Mouse (Mus musculus): ENCODE results near the gene Rex1bd. TPM values are rescaled to one million over a fixed set of nuclear protein-coding genes. Genes with fewer than 3 reads are reported as not detected.

Gene Rex1bd
- total RNA-seq, 2 experiments from 2014 or later = 19.6 TPM; not detected in 1

- ATAC-seq (replicated peaks; ENCODE audit: low FRiP score, poor library complexity, severe bottlenecking) = no peak
Measured at GRCm38 (mm10) chr8:70461765-70462515, 44.6 kb downstream of the Rex1bd start.

GRCm38 (mm10) chr8:70460606-70461005 is 45.9 kb downstream of the Rex1bd start:
- no peak for ATAC-seq (replicated peaks; ENCODE audit: low FRiP score, poor library complexity, severe bottlenecking)

GRCm38 (mm10) chr8:70460199-70460598 is 46.4 kb downstream of the Rex1bd start:
- ATAC-seq (replicated peaks; ENCODE audit: low FRiP score, poor library complexity, severe bottlenecking) = no peak

GRCm38 (mm10) chr8:70459636-70460035 is 46.9 kb downstream of the Rex1bd start:
- no peak for ATAC-seq (replicated peaks; ENCODE audit: low FRiP score, poor library complexity, severe bottlenecking)

GRCm38 (mm10) chr8:70458462-70458861 is 48.1 kb downstream of the Rex1bd start:
- ATAC-seq (replicated peaks; ENCODE audit: low FRiP score, poor library complexity, severe bottlenecking) = no peak

GRCm38 (mm10) chr8:70457882-70458281 is 48.7 kb downstream of the Rex1bd start:
- ATAC-seq (replicated peaks; ENCODE audit: low FRiP score, poor library complexity, severe bottlenecking) = no peak

- ATAC-seq (replicated peaks; ENCODE audit: low FRiP score, poor library complexity, severe bottlenecking) = no peak
Measured at GRCm38 (mm10) chr8:70456996-70457395, 49.6 kb downstream of the Rex1bd start.

Other genes with a start within 250 kb of the Rex1bd start
- gene Homer3, start 223.9 kb downstream of the Rex1bd start, total RNA-seq (2015; ENCODE audit: low replicate concordance) = 1.3 TPM in 1 of 2 replicates, not detected in the other
- not detected in 2 replicates for gene Homer3, start 223.9 kb downstream of the Rex1bd start, total RNA-seq (2017; ENCODE audit: low replicate concordance)
- 2.5 and 9.2 TPM in 2 replicates for gene Ddx49, start 204.3 kb downstream of the Rex1bd start, total RNA-seq (2015; ENCODE audit: low replicate concordance)
- 12.5 and 30.4 TPM in 2 replicates for gene Ddx49, start 204.3 kb downstream of the Rex1bd start, total RNA-seq (2017; ENCODE audit: low replicate concordance)
- 78.6 and 122 TPM in 2 replicates for gene Cope, start 204.2 kb downstream of the Rex1bd start, total RNA-seq (2015; ENCODE audit: low replicate concordance)
- gene Cope, start 204.2 kb downstream of the Rex1bd start, total RNA-seq (2017; ENCODE audit: low replicate concordance) = 16.7 and 51.7 TPM in 2 replicates
- not detected in 2 replicates for gene Cers1, start 191.0 kb downstream of the Rex1bd start, total RNA-seq (2015; ENCODE audit: low replicate concordance)
- not detected in 2 replicates for gene Cers1, start 191.0 kb downstream of the Rex1bd start, total RNA-seq (2017; ENCODE audit: low replicate concordance)
- not detected in 2 replicates for gene Gdf1, start 176.9 kb downstream of the Rex1bd start, total RNA-seq (2015; ENCODE audit: low replicate concordance)
- gene Gdf1, start 176.9 kb downstream of the Rex1bd start, total RNA-seq (2017; ENCODE audit: low replicate concordance) = not detected in 2 replicates
- gene Upf1, start 153.5 kb downstream of the Rex1bd start, total RNA-seq (2015; ENCODE audit: low replicate concordance) = 18.4 and 20.2 TPM in 2 replicates
- 32.5 and 43.9 TPM in 2 replicates for gene Upf1, start 153.5 kb downstream of the Rex1bd start, total RNA-seq (2017; ENCODE audit: low replicate concordance)
- not detected in 2 replicates for gene Comp, start 133.2 kb downstream of the Rex1bd start, total RNA-seq (2015; ENCODE audit: low replicate concordance)
- 0.39 TPM in 1 of 2 replicates, not detected in the other for gene Comp, start 133.2 kb downstream of the Rex1bd start, total RNA-seq (2017; ENCODE audit: low replicate concordance)
- gene Crtc1, start 67.2 kb downstream of the Rex1bd start, total RNA-seq (2015; ENCODE audit: low replicate concordance) = 3.8 and 8.6 TPM in 2 replicates
- 0.64 and 2.3 TPM in 2 replicates for gene Crtc1, start 67.2 kb downstream of the Rex1bd start, total RNA-seq (2017; ENCODE audit: low replicate concordance)
- gene Klhl26, start 29.8 kb downstream of the Rex1bd start, total RNA-seq (2015; ENCODE audit: low replicate concordance) = 5.0 and 10.1 TPM in 2 replicates
- 4.0 and 5.1 TPM in 2 replicates for gene Klhl26, start 29.8 kb downstream of the Rex1bd start, total RNA-seq (2017; ENCODE audit: low replicate concordance)
- gene Tmem59l, start 19.4 kb downstream of the Rex1bd start, total RNA-seq (2015; ENCODE audit: low replicate concordance) = 3.2 TPM in 1 of 2 replicates, not detected in the other
- not detected in 2 replicates for gene Tmem59l, start 19.4 kb downstream of the Rex1bd start, total RNA-seq (2017; ENCODE audit: low replicate concordance)
- gene Crlf1, start 13.6 kb downstream of the Rex1bd start, total RNA-seq (2015; ENCODE audit: low replicate concordance) = not detected in 2 replicates
- 1.4 TPM in 1 of 2 replicates, not detected in the other for gene Crlf1, start 13.6 kb downstream of the Rex1bd start, total RNA-seq (2017; ENCODE audit: low replicate concordance)
- 1,194 and 1,251 TPM in 2 replicates for gene Uba52, start 4.0 kb upstream of the Rex1bd start, total RNA-seq (2015; ENCODE audit: low replicate concordance)
- gene Uba52, start 4.0 kb upstream of the Rex1bd start, total RNA-seq (2017; ENCODE audit: low replicate concordance) = 418 and 1,480 TPM in 2 replicates
- 28.9 and 45.8 TPM in 2 replicates for gene Fkbp8, start 21.0 kb upstream of the Rex1bd start, total RNA-seq (2015; ENCODE audit: low replicate concordance)
- gene Fkbp8, start 21.0 kb upstream of the Rex1bd start, total RNA-seq (2017; ENCODE audit: low replicate concordance) = 74.7 and 94.6 TPM in 2 replicates
- gene Kxd1, start 21.2 kb upstream of the Rex1bd start, total RNA-seq (2015; ENCODE audit: low replicate concordance) = 27.8 and 34.4 TPM in 2 replicates
- 11.8 and 14.4 TPM in 2 replicates for gene Kxd1, start 21.2 kb upstream of the Rex1bd start, total RNA-seq (2017; ENCODE audit: low replicate concordance)
- 10.5 and 22.3 TPM in 2 replicates for gene Ell, start 32.7 kb upstream of the Rex1bd start, total RNA-seq (2015; ENCODE audit: low replicate concordance)
- gene Ell, start 32.7 kb upstream of the Rex1bd start, total RNA-seq (2017; ENCODE audit: low replicate concordance) = 2.8 and 15.5 TPM in 2 replicates
- gene Isyna1, start 87.6 kb upstream of the Rex1bd start, total RNA-seq (2015; ENCODE audit: low replicate concordance) = 5.8 and 15.9 TPM in 2 replicates
- gene Isyna1, start 87.6 kb upstream of the Rex1bd start, total RNA-seq (2017; ENCODE audit: low replicate concordance) = 2.5 and 8.0 TPM in 2 replicates
- 9.0 and 13.0 TPM in 2 replicates for gene Ssbp4, start 102.1 kb upstream of the Rex1bd start, total RNA-seq (2015; ENCODE audit: low replicate concordance)
- 18.1 and 30.6 TPM in 2 replicates for gene Ssbp4, start 102.1 kb upstream of the Rex1bd start, total RNA-seq (2017; ENCODE audit: low replicate concordance)
- gene Lrrc25, start 109.4 kb upstream of the Rex1bd start, total RNA-seq (2015; ENCODE audit: low replicate concordance) = 2.5 and 11.7 TPM in 2 replicates
- gene Lrrc25, start 109.4 kb upstream of the Rex1bd start, total RNA-seq (2017; ENCODE audit: low replicate concordance) = 2.3 and 3.5 TPM in 2 replicates
- not detected in 2 replicates for gene Gdf15, start 125.7 kb upstream of the Rex1bd start, total RNA-seq (2015; ENCODE audit: low replicate concordance)
- not detected in 2 replicates for gene Gdf15, start 125.7 kb upstream of the Rex1bd start, total RNA-seq (2017; ENCODE audit: low replicate concordance)
- 0.36 and 6.3 TPM in 2 replicates for gene Pgpep1, start 153.6 kb upstream of the Rex1bd start, total RNA-seq (2015; ENCODE audit: low replicate concordance)
- under 0.01 and 3.0 TPM in 2 replicates for gene Pgpep1, start 153.6 kb upstream of the Rex1bd start, total RNA-seq (2017; ENCODE audit: low replicate concordance)
- 86.5 and 93.1 TPM in 2 replicates for gene Lsm4, start 166.5 kb upstream of the Rex1bd start, total RNA-seq (2015; ENCODE audit: low replicate concordance)
- gene Lsm4, start 166.5 kb upstream of the Rex1bd start, total RNA-seq (2017; ENCODE audit: low replicate concordance) = 38.4 and 57.6 TPM in 2 replicates
- 26.7 and 36.0 TPM in 2 replicates for gene Jund, start 192.2 kb upstream of the Rex1bd start, total RNA-seq (2015; ENCODE audit: low replicate concordance)
- gene Jund, start 192.2 kb upstream of the Rex1bd start, total RNA-seq (2017; ENCODE audit: low replicate concordance) = 21.1 and 32.0 TPM in 2 replicates
- gene Iqcn, start 196.7 kb upstream of the Rex1bd start, total RNA-seq (2015; ENCODE audit: low replicate concordance) = not detected in 2 replicates
- gene Iqcn, start 196.7 kb upstream of the Rex1bd start, total RNA-seq (2017; ENCODE audit: low replicate concordance) = not detected in 2 replicates
- gene Gm3336, start 211.8 kb upstream of the Rex1bd start, total RNA-seq (2015; ENCODE audit: low replicate concordance) = not detected in 2 replicates
- gene Gm3336, start 211.8 kb upstream of the Rex1bd start, total RNA-seq (2017; ENCODE audit: low replicate concordance) = not detected in 2 replicates
- 0.72 and 0.84 TPM in 2 replicates for gene Pde4c, start 217.0 kb upstream of the Rex1bd start, total RNA-seq (2015; ENCODE audit: low replicate concordance)
- gene Pde4c, start 217.0 kb upstream of the Rex1bd start, total RNA-seq (2017; ENCODE audit: low replicate concordance) = not detected in 2 replicates
- gene Rab3a, start 247.9 kb upstream of the Rex1bd start, total RNA-seq (2015; ENCODE audit: low replicate concordance) = 7.1 TPM in 1 of 2 replicates, not detected in the other
- 2.2 and 4.9 TPM in 2 replicates for gene Rab3a, start 247.9 kb upstream of the Rex1bd start, total RNA-seq (2017; ENCODE audit: low replicate concordance)

Data from erythroid progenitor cell, adult 5-6 weeks (primary cell).